Mouse (Mus musculus): ENCODE data around the gene Pik3cg.
A peak's percentile ranks its signal among the peaks of the same experiment; 100 is the strongest.

DNA sequence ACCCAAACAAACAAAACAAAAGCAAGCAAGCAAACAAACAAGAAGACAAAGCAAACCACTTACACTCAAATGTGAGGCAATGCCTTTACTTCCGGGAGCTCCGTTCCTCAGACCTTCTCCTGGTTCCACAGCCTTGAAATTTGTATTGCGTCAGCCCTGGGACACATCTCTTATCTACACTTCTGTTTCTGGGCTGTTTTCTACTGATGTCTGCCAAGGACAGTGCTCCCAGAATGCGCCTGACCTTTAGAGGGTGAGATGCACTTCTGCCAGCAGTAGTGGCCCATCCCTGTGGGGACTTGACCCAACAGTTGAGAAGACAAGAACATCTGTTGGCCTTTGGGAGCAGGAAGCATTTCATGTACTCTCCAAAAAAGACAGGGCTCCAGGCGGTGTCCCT is 84.9 kb downstream of the Pik3cg start:
- TF ChIP-seq CTCF (IDR thresholded peaks at IDR 0.05; ENCODE audit: low read depth) = no peak
- TF ChIP-seq EP300 (IDR thresholded peaks at IDR 0.05; ENCODE audit: low read depth) = peak; percentile 90
